ENCODE assay signal across 13 mouse cellular contexts in the genomic region with DNA sequence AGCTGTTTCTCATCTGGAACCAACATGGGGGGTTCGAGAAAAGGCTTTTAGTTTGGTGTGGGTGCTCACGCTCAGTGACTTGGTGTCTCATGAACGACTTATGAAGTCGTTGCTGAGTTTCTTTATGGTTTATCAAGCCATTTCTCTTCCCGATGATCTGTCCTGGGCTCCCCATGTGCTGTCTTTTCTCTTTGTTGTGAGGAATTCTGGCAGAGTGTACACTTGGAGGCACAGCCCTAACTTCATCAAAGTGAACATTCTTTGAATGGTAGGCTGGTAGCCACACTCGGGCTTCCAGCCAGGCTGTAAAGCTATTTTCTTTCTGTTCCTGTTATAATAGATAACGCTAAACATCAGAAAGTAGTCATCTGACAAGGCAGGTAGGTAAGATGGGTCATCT.
"Had no signal": no experiment of that assay in that cellular context is flagged by ENCODE, and none has a peak within 500 bp of the region (broad histone marks: within the 10 kb centered on the region; RNA-seq: fewer than 3 reads in every experiment).

No protein-coding gene starts in this region.

- ATAC-seq: lung, postnatal 0 days had no signal

- H3K9me3 ChIP-seq: limb, embryonic 12.5 days; liver, embryonic 15.5 days; midbrain, embryonic 10.5 days; neural tube, embryonic 13.5 days; stomach, embryonic 15.5 days had no signal

- H3K4me1 ChIP-seq: stomach, embryonic 15.5 days had no signal

- H3K27ac ChIP-seq: limb, embryonic 12.5 days; liver, embryonic 15.5 days; stomach, embryonic 15.5 days had no signal

- H3K27me3 ChIP-seq: neural tube, embryonic 13.5 days; stomach, embryonic 15.5 days had no signal

- DNase-seq: layer of hippocampus, adult 9-11 months; layer of hippocampus, postnatal 36 days; lung, adult 2 months; lung, postnatal 4 days; right cerebral cortex, postnatal 14 days; thymus, postnatal 36 days had no signal

- H3K4me3 ChIP-seq: limb, embryonic 12.5 days; liver, embryonic 15.5 days; midbrain, embryonic 10.5 days; neural tube, embryonic 13.5 days; stomach, embryonic 15.5 days had no signal

- H3K9ac ChIP-seq: limb, embryonic 12.5 days; liver, embryonic 15.5 days; neural tube, embryonic 13.5 days; stomach, embryonic 15.5 days had no signal

- H3K4me2 ChIP-seq: limb, embryonic 12.5 days; liver, embryonic 11.5 days; liver, embryonic 15.5 days; neural tube, embryonic 13.5 days; stomach, embryonic 15.5 days had no signal

- H3K36me3 ChIP-seq: limb, embryonic 12.5 days; liver, embryonic 15.5 days; midbrain, embryonic 10.5 days; neural tube, embryonic 13.5 days; stomach, embryonic 15.5 days had no signal
